Comparison of ENCODE assay signal across 8 mouse cellular contexts in the genomic region with DNA sequence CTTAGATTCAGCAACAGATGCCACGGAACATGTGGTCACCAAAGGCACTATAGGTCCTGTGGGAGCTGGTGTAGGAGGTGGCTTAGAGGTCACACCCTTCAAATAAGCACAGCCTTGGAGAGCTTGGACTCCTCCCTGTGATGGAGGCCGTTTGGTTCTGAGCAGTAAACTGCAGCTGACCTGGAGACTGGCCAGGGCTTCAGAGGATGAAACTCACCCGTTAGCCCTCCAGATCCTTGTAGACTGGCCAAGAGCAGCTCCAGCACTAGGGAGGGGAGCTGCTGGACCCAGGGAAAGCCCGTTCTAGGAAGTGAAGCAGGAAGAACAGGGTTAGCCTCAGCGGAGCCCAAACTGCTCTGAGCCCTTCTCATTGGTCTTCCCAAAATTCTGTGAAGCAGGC. TPM values are rescaled to one million over a fixed set of nuclear protein-coding genes. Genes with fewer than 3 reads are reported as not detected.
A peak's percentile ranks its signal among the peaks of the same experiment; 100 is the strongest.
DNase-seq lines count a peak whose midpoint lies in the region.

No protein-coding gene starts in this region.

- peaks cover 24% of the 10 kb centered on the region for H3K4me1 ChIP-seq in heart, embryonic 10.5 days

- no peak overlapping the region for H3K4me3 ChIP-seq in heart, embryonic 10.5 days

- no peak overlapping the region; the same call in 1 of the 2 replicates for H3K27ac ChIP-seq in heart, embryonic 10.5 days

- DNase-seq in heart, adult 11 months, result peak; percentile 99
- DNase-seq in heart, embryonic 10.5 days (ENCODE audit: low spot score), result no peak
- peak; percentile 83 for DNase-seq in gastrocnemius, postnatal 10 days
- DNase-seq in kidney, adult 9 months, result peak; percentile 35
- DNase-seq in ovary, postnatal 36 days (ENCODE audit: low spot score), result peak; percentile 60
- DNase-seq in right cerebral cortex, postnatal 14 days, result no peak
- no peak for DNase-seq in retina, postnatal 1 day
- DNase-seq in left cerebral cortex, adult 9 months (ENCODE audit: low spot score in 2 of 2), result no peak

- H3K36me3 ChIP-seq in heart, embryonic 10.5 days, result no peaks in the 10 kb centered on the region

- no peaks in the 10 kb centered on the region for H3K9me3 ChIP-seq in heart, embryonic 10.5 days

- H3K27me3 ChIP-seq in heart, embryonic 10.5 days (ENCODE audit: insufficient read depth, poor library complexity, severe bottlenecking), result no peaks in the 10 kb centered on the region

- 51% methylated on average over 5 of the region's 5 CpGs for WGBS in heart, embryonic 10.5 days

RNA-seq across cellular contexts. Expression of a gene that starts 18.1 kb away (rescaled TPM):
- polyA plus RNA-seq in heart, embryonic 10.5 days (2016; fragmentation: Nextera tagmentation; extraction: Ambion mirVana), result 15.2 and 16.9 TPM in 2 replicates
- 10 to 100 TPM; 65.9 to 66.6 TPM for total RNA-seq in gastrocnemius, postnatal 10 days (2021)

RNA-seq across cellular contexts. Expression of a gene that starts 55.0 kb away (rescaled TPM):
- polyA plus RNA-seq in heart, embryonic 10.5 days (2016; fragmentation: Nextera tagmentation; extraction: Ambion mirVana), result 10.9 and 17.7 TPM in 2 replicates
- total RNA-seq in gastrocnemius, postnatal 10 days (2021), result 10 to 100 TPM; 95.6 to 97.7 TPM

Comparison
In these comparisons a context has a peak if more than half of its experiments do, and no peak if none do; other contexts are left out.
1. DNase-seq: peak in heart, adult 11 months (single experiment), gastrocnemius, postnatal 10 days (single experiment), kidney, adult 9 months (single experiment) and ovary, postnatal 36 days (single experiment); none in heart, embryonic 10.5 days (single experiment), right cerebral cortex, postnatal 14 days (single experiment), retina, postnatal 1 day (single experiment) and left cerebral cortex, adult 9 months (0 of 2).